In the genomic region with DNA sequence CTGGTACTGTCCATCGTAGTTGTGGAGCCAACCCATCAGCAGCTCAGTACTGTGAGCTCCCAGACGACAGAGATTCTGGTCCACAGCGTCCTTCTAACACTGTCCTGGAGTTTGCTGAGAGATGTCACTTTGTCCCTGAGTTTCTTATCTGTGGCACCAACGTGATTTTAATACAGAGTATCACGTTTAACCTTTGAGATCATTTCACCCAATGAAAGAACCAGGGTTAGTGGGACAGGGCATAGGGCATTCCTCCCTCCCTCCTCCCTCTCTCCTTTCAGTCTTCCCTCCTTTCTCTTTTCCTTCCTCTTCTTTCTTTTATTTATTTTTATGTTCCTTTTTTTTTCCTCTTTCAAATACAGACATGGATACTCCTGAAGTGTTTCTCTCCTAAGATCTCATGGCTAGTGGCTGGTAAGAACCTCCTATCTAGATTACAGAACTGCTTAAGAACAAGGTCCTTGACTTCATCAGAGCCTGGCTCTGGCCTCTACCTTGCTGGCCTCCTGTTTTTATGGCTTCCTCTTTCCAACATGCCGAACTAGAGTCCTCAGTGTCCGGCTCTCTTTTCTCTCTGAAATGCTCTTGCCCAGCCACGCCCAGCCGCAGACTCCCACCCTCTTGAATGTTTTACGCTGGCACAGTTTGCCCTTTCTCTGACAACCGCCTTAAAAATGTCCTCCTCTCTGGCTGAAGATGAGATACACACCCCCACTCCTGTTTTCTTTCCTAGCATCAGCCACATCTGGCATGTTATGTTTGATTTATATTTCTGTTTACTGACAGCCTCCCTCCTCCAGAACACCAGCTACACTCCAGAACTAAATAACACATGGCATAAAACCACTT, we compare ENCODE assay signal across 21 mouse cellular contexts.
DNase-seq lines count a peak whose midpoint lies in the region; ATAC-seq and TF ChIP-seq lines count a peak whose summit lies in the region.
"Had no signal": no experiment of that assay in that cellular context is flagged by ENCODE, and none has a peak within 500 bp of the region (broad histone marks: within the 10 kb centered on the region; RNA-seq: fewer than 3 reads in every experiment).

No protein-coding gene starts in this region.

- DNase-seq in cerebellum, adult 2 months: peak in 1 of 2 experiments; percentile 14
- no peak for DNase-seq in cerebellum, adult 11 months
- DNase-seq in kidney, postnatal 0 days (ENCODE audit: low spot score): peak; percentile 76
- no peak for DNase-seq in kidney, postnatal 36 days
- DNase-seq in midbrain, embryonic 11.5 days (ENCODE audit: low spot score, missing footprints): peak; percentile 66
- DNase-seq in midbrain, embryonic 14.5 days: no peak
- DNase-seq in gastrocnemius, adult 2 months: no peak
- DNase-seq in hindbrain, embryonic 14.5 days (ENCODE audit: low spot score): no peak
- DNase-seq: adrenal gland, postnatal 14 days; cerebellum, adult 9-11 months; kidney, adult 8-10 months; layer of hippocampus, postnatal 36 days; liver, embryonic 13.5 days; lung, adult 2 months had no signal

- TF ChIP-seq CTCF in cerebellum, adult 2 months (IDR thresholded peaks at IDR 0.05; ENCODE audit: borderline replicate concordance, insufficient read depth, low read depth, low read length): no peak
- TF ChIP-seq CTCF in kidney, postnatal 0 days (IDR thresholded peaks at IDR 0.05; ENCODE audit: low read depth): no peak
- TF ChIP-seq CTCF in gastrocnemius, adult 2 months (IDR thresholded peaks at IDR 0.05): no peak

- H3K4me2 ChIP-seq in kidney, postnatal 0 days (ENCODE audit: low read length): no peak overlapping the region
- H3K4me2 ChIP-seq in midbrain, embryonic 11.5 days: no peak overlapping the region
- H3K4me2 ChIP-seq in midbrain, embryonic 14.5 days (ENCODE audit: low read length): no peak overlapping the region
- no peak overlapping the region for H3K4me2 ChIP-seq in hindbrain, embryonic 14.5 days (replicated peaks)
- H3K4me2 ChIP-seq: limb, embryonic 12.5 days; liver, embryonic 13.5 days had no signal

- H3K27ac ChIP-seq in cerebellum, adult 2 months (ENCODE audit: insufficient read depth, low read length): 0 out of 2 replicates have a peak overlapping the region, but pooled peaks have one; percentile 89
- peak overlapping the region; percentile 57 for H3K27ac ChIP-seq in kidney, postnatal 0 days
- no peak overlapping the region for H3K27ac ChIP-seq in midbrain, embryonic 11.5 days (ENCODE audit: low read depth, low read length)
- H3K27ac ChIP-seq in midbrain, embryonic 14.5 days (replicated peaks; ENCODE audit: low read depth, low read length): no peak overlapping the region
- no peak overlapping the region for H3K27ac ChIP-seq in gastrocnemius, adult 2 months
- no peak overlapping the region for H3K27ac ChIP-seq in hindbrain, embryonic 14.5 days
- H3K27ac ChIP-seq: embryonic facial prominence, embryonic 10.5 days; forebrain, embryonic 10.5 days; heart, embryonic 10.5 days; hindbrain, embryonic 10.5 days; hindbrain, postnatal 0 days; liver, embryonic 13.5 days; macrophage had no signal

- H3K9me3 ChIP-seq in kidney, postnatal 0 days (replicated peaks; ENCODE audit: low read length): no peaks in the 10 kb centered on the region
- H3K9me3 ChIP-seq in midbrain, embryonic 11.5 days (ENCODE audit: control insufficient read depth, low read length): no peaks in the 10 kb centered on the region
- H3K9me3 ChIP-seq in midbrain, embryonic 14.5 days (ENCODE audit: control insufficient read depth, low read length): no peaks in the 10 kb centered on the region
- no peaks in the 10 kb centered on the region for H3K9me3 ChIP-seq in hindbrain, embryonic 14.5 days (ENCODE audit: control insufficient read depth, low read length)
- H3K9me3 ChIP-seq: embryonic facial prominence, embryonic 10.5 days; forebrain, embryonic 10.5 days; heart, embryonic 10.5 days; hindbrain, embryonic 10.5 days; limb, embryonic 12.5 days; liver, embryonic 13.5 days had no signal

- H3K4me3 ChIP-seq in cerebellum, adult 2 months (replicated peaks; ENCODE audit: insufficient read depth, low read depth, low read length): no peak overlapping the region
- H3K4me3 ChIP-seq in kidney, postnatal 0 days (replicated peaks; ENCODE audit: low read depth, low read length): no peak overlapping the region
- no peak overlapping the region for H3K4me3 ChIP-seq in midbrain, embryonic 11.5 days (ENCODE audit: low read depth, low read length)
- no peak overlapping the region for H3K4me3 ChIP-seq in midbrain, embryonic 14.5 days (replicated peaks; ENCODE audit: low read depth, low read length)
- no peak overlapping the region for H3K4me3 ChIP-seq in gastrocnemius, adult 2 months
- no peak overlapping the region for H3K4me3 ChIP-seq in hindbrain, embryonic 14.5 days (replicated peaks; ENCODE audit: low read length)
- H3K4me3 ChIP-seq: embryonic facial prominence, embryonic 10.5 days; forebrain, embryonic 10.5 days; heart, embryonic 10.5 days; hindbrain, embryonic 10.5 days; limb, embryonic 12.5 days; liver, embryonic 13.5 days had no signal

- TF ChIP-seq POLR2A in cerebellum, adult 2 months (IDR thresholded peaks at IDR 0.05; ENCODE audit: borderline replicate concordance, insufficient read depth, low read length): no peak

- H3K4me1 ChIP-seq in cerebellum, adult 2 months (ENCODE audit: control insufficient read depth, insufficient read depth, low read length): peaks cover 42% of the 10 kb centered on the region
- H3K4me1 ChIP-seq in kidney, postnatal 0 days (replicated peaks; ENCODE audit: insufficient read depth, low read length): no peaks in the 10 kb centered on the region; the same call in none of the 2 replicates
- H3K4me1 ChIP-seq in midbrain, embryonic 11.5 days (ENCODE audit: control insufficient read depth, insufficient read depth, low read length): peaks cover 6% of the 10 kb centered on the region
- H3K4me1 ChIP-seq in midbrain, embryonic 14.5 days (ENCODE audit: control insufficient read depth, insufficient read depth, low read length): peaks cover 30% of the 10 kb centered on the region
- H3K4me1 ChIP-seq in hindbrain, embryonic 14.5 days (replicated peaks; ENCODE audit: control insufficient read depth, insufficient read depth, low read length): peaks cover 25% of the 10 kb centered on the region; the same call in 1 of the 2 replicates
- H3K4me1 ChIP-seq: heart, embryonic 10.5 days; liver, embryonic 13.5 days had no signal

- 82% methylated on average over 11 of the region's 11 CpGs for WGBS in cerebellum, adult 2 months
- 37% methylated on average over 11 of the region's 11 CpGs for WGBS in kidney, postnatal 0 days
- 86% methylated on average over 11 of the region's 11 CpGs for WGBS in midbrain, embryonic 11.5 days
- 87% methylated on average over 11 of the region's 11 CpGs for WGBS in midbrain, embryonic 14.5 days
- WGBS in hindbrain, embryonic 14.5 days: 87% methylated on average over 11 of the region's 11 CpGs

- H3K27me3 ChIP-seq in cerebellum, adult 2 months (ENCODE audit: control insufficient read depth, insufficient read depth, low read length): no peaks in the 10 kb centered on the region
- H3K27me3 ChIP-seq in kidney, postnatal 0 days (ENCODE audit: insufficient read depth, low read length): no peaks in the 10 kb centered on the region
- H3K27me3 ChIP-seq in midbrain, embryonic 11.5 days (ENCODE audit: control insufficient read depth, insufficient read depth, low read length): no peaks in the 10 kb centered on the region
- H3K27me3 ChIP-seq in midbrain, embryonic 14.5 days (ENCODE audit: control insufficient read depth, insufficient read depth, low read length): no peaks in the 10 kb centered on the region
- H3K27me3 ChIP-seq in hindbrain, embryonic 14.5 days (ENCODE audit: control insufficient read depth, insufficient read depth, low read length): no peaks in the 10 kb centered on the region
- H3K27me3 ChIP-seq: limb, embryonic 12.5 days; liver, embryonic 13.5 days had no signal

- intact Hi-C loops in gastrocnemius, adult 2 months (cut with DNase I): no loop called here

- 0 out of 2 replicates have a peak, but pooled peaks have one; percentile 41 for ATAC-seq in kidney, postnatal 0 days (replicated peaks; ENCODE audit: low FRiP score, low read depth)
- no peak for ATAC-seq in midbrain, embryonic 11.5 days (ENCODE audit: low FRiP score)
- ATAC-seq in midbrain, embryonic 14.5 days (ENCODE audit: low FRiP score, low TSS enrichment): no peak
- ATAC-seq in hindbrain, embryonic 14.5 days (ENCODE audit: low FRiP score): no peak
- ATAC-seq: hindbrain, postnatal 0 days had no signal

- no peaks in the 10 kb centered on the region for H3K36me3 ChIP-seq in kidney, postnatal 0 days (ENCODE audit: insufficient read depth, low read length)
- H3K36me3 ChIP-seq in midbrain, embryonic 11.5 days (ENCODE audit: control insufficient read depth, insufficient read depth, low read length): no peaks in the 10 kb centered on the region
- H3K36me3 ChIP-seq in midbrain, embryonic 14.5 days (ENCODE audit: control insufficient read depth, insufficient read depth, low read length): no peaks in the 10 kb centered on the region
- H3K36me3 ChIP-seq in hindbrain, embryonic 14.5 days (replicated peaks; ENCODE audit: control insufficient read depth, insufficient read depth): no peaks in the 10 kb centered on the region
- H3K36me3 ChIP-seq: embryonic facial prominence, embryonic 10.5 days; forebrain, embryonic 10.5 days; heart, embryonic 10.5 days; hindbrain, embryonic 10.5 days; limb, embryonic 12.5 days; liver, embryonic 13.5 days had no signal

- no peak overlapping the region for H3K9ac ChIP-seq in kidney, postnatal 0 days (ENCODE audit: low read depth, low read length)
- H3K9ac ChIP-seq in midbrain, embryonic 11.5 days (ENCODE audit: low read length): no peak overlapping the region
- H3K9ac ChIP-seq in midbrain, embryonic 14.5 days (replicated peaks; ENCODE audit: low read length): no peak overlapping the region
- no peak overlapping the region for H3K9ac ChIP-seq in hindbrain, embryonic 14.5 days
- H3K9ac ChIP-seq: limb, embryonic 12.5 days; liver, embryonic 13.5 days had no signal

Comparison
In these comparisons a context has a peak if more than half of its experiments do, and no peak if none do; other contexts are left out.
1. DNase-seq: peak in kidney, postnatal 0 days (single experiment) and midbrain, embryonic 11.5 days (single experiment); none in cerebellum, adult 11 months (single experiment), kidney, postnatal 36 days (0 of 2), midbrain, embryonic 14.5 days (single experiment), gastrocnemius, adult 2 months (single experiment) and hindbrain, embryonic 14.5 days (single experiment).
2. H3K27ac ChIP-seq: peak in cerebellum, adult 2 months (single experiment) and kidney, postnatal 0 days (single experiment); none in midbrain, embryonic 11.5 days (single experiment), midbrain, embryonic 14.5 days (single experiment), gastrocnemius, adult 2 months (single experiment) and hindbrain, embryonic 14.5 days (single experiment).